Mouse (Mus musculus) CH12.LX (cell line): Measurements from ENCODE around the gene Nkap. TPM values are rescaled to one million over a fixed set of nuclear protein-coding genes. Genes with fewer than 3 reads are reported as not detected.

Experiments used
- DNase-seq: peaks from one replicate; pipeline ENCODE4 v3.0.0-alpha.2; 2013; ENCODE audit errors: extremely low read depth
- H3K27ac ChIP-seq: 2 replicates; pipeline ENCODE4 v1.5.1; 2012; ENCODE audit warnings: low read depth, mild to moderate bottlenecking, control low read depth, moderate library complexity; ENCODE audit not compliant: insufficient read depth
- H3K27me3 ChIP-seq: replicated peaks from 2 replicates; pipeline ENCODE3; 2012; ENCODE audit warnings: inconsistent platforms
- H3K36me3 ChIP-seq, 2 experiments: replicated peaks in 1 of 2; 2 replicates each; pipeline versions ENCODE3 to v1.6.1; 2012; ENCODE audit warnings: inconsistent platforms in 1 of 2, low read length in 1 of 2, mild to moderate bottlenecking in 1 of 2, mixed read lengths in 1 of 2, moderate library complexity in 1 of 2; ENCODE audit not compliant: control insufficient read depth in 1 of 2, insufficient read depth in 1 of 2
- H3K4me1 ChIP-seq, 2 experiments: 2 replicates each; pipeline ENCODE4 v1.6.1; 2012; ENCODE audit warnings: inconsistent platforms in 1 of 2, moderate library complexity in 1 of 2; ENCODE audit not compliant: insufficient read depth in 2 of 2, control insufficient read depth in 1 of 2
- H3K4me2 ChIP-seq: 2 replicates; pipeline ENCODE4 v1.6.1; 2012; ENCODE audit warnings: low read depth, mild to moderate bottlenecking, control low read depth; ENCODE audit not compliant: poor library complexity, insufficient read depth, severe bottlenecking
- H3K4me3 ChIP-seq, 3 experiments: fragments of 150-350 bp in 1 of 3; sonication (generic) in 1 of 3; replicated peaks in 1 of 3; 2 replicates each; pipeline versions ENCODE3 to v1.5.1; 2011 to 2012; ENCODE audit warnings: low read depth in 2 of 3, low read length in 2 of 3, mild to moderate bottlenecking in 2 of 3, moderate library complexity in 2 of 3, control low read depth in 1 of 3, improper control_type of control experiment in 1 of 3, inconsistent platforms in 1 of 3, mixed read lengths in 1 of 3; ENCODE audit not compliant: poor library complexity in 1 of 3
- H3K79me2 ChIP-seq: replicated peaks from 2 replicates; pipeline ENCODE4 v1.6.1; 2012; ENCODE audit warnings: mild to moderate bottlenecking, moderate library complexity; ENCODE audit not compliant: control insufficient read depth, poor library complexity, insufficient read depth, severe bottlenecking; ENCODE audit errors: extremely low read depth
- H3K9ac ChIP-seq: 2 replicates; pipeline ENCODE4 v1.6.1; 2012; ENCODE audit warnings: low read depth, mild to moderate bottlenecking, control low read depth, moderate library complexity; ENCODE audit not compliant: insufficient read depth
- H3K9me3 ChIP-seq: replicated peaks from 2 replicates; pipeline ENCODE3; 2012; ENCODE audit warnings: low read length, inconsistent platforms, mixed read lengths
- BHLHE40 ChIP-seq: IDR thresholded peaks from 2 replicates; pipeline ENCODE4 v1.6.1; 2011; ENCODE audit warnings: mild to moderate bottlenecking, low read depth, low read length, improper control_type of control experiment
- CHD1 ChIP-seq: IDR thresholded peaks from 2 replicates; pipeline ENCODE4 v1.6.1; 2012; ENCODE audit warnings: low read depth, low read length, improper control_type of control experiment, inconsistent platforms
- E2F4 ChIP-seq: IDR thresholded peaks from 2 replicates; pipeline ENCODE4 v1.6.1; 2011; ENCODE audit warnings: low read depth, low read length, improper control_type of control experiment; ENCODE audit not compliant: insufficient replicate concordance
- EP300 ChIP-seq: IDR thresholded peaks from 2 replicates; pipeline ENCODE4 v1.6.1; 2011; ENCODE audit warnings: low read length, improper control_type of control experiment
- ETS1 ChIP-seq: conservative IDR thresholded peaks from 2 replicates; pipeline ENCODE4 v1.6.1; 2012; ENCODE audit warnings: low read depth, mild to moderate bottlenecking, inconsistent platforms, low read length, improper control_type of control experiment, moderate library complexity
- IRF4 ChIP-seq: IDR thresholded peaks from 2 replicates; pipeline ENCODE4 v1.6.1; 2014; ENCODE audit warnings: low read depth, mild to moderate bottlenecking, inconsistent platforms, low read length, improper control_type of control experiment
- MAZ ChIP-seq: IDR thresholded peaks from 2 replicates; pipeline ENCODE4 v1.6.1; 2012; ENCODE audit warnings: low read depth, mild to moderate bottlenecking, inconsistent platforms, low read length, improper control_type of control experiment, moderate library complexity
- MEF2A ChIP-seq: IDR thresholded peaks from 2 replicates; pipeline ENCODE4 v1.6.1; 2014; ENCODE audit warnings: low read depth, mild to moderate bottlenecking, inconsistent platforms, low read length, improper control_type of control experiment, borderline replicate concordance
- PAX5 ChIP-seq: IDR thresholded peaks from 2 replicates; pipeline ENCODE4 v1.6.1; 2012; ENCODE audit warnings: low read length, inconsistent platforms, mixed read lengths
- SIN3A ChIP-seq: IDR thresholded peaks from 2 replicates; pipeline ENCODE4 v1.6.1; 2012; ENCODE audit warnings: low read length, improper control_type of control experiment, inconsistent platforms
- TCF12 ChIP-seq: IDR thresholded peaks from 2 replicates; pipeline ENCODE4 v1.6.1; 2014; ENCODE audit warnings: low read depth, mild to moderate bottlenecking, inconsistent platforms, low read length, improper control_type of control experiment
- ZMIZ1 ChIP-seq: IDR thresholded peaks from 2 replicates; pipeline ENCODE4 v1.6.1; 2012; ENCODE audit warnings: low read depth, mild to moderate bottlenecking, inconsistent platforms, low read length, improper control_type of control experiment
- ZNF384 ChIP-seq: IDR thresholded peaks from 2 replicates; pipeline ENCODE4 v1.6.1; 2012; ENCODE audit warnings: low read depth, low read length, improper control_type of control experiment, inconsistent platforms
- dilution Hi-C: fragments of 300-500 bp; cut with MboI; formaldehyde crosslinking; loops from 2 replicates; pipeline ENCODE4 v1.14.3; 2020; ENCODE audit warnings: low sequenced_read_pairs; ENCODE audit not compliant: extremely low pct_unique_long_range_greater_than_20kb, extremely low pct_ligation_motif_present
- in situ Hi-C: fragments of 300-500 bp; cut with MboI; formaldehyde crosslinking; loops from 3 replicates; pipeline ENCODE4 v1.14.3; 2019; ENCODE audit warnings: low sequenced_read_pairs, low pct_ligation_motif_present, low pct_unique_long_range_greater_than_20kb, mixed read lengths
- polyA plus RNA-seq: library from polyadenylated mRNA; unstranded; fragments of >175 nt; gene quantifications from 2 replicates; pipeline ENCODE4 v1.2.1, GENCODE M21; 2012; ENCODE audit warnings: low read depth; ENCODE audit not compliant: insufficient read length
- total RNA-seq, 2 experiments: library from RNA; depleted of rRNA; stranded (reverse); fragments of 300-350 nt in 1 of 2; fragments of >200 nt in 1 of 2; gene quantifications; 2 replicates each; pipeline ENCODE4 v1.2.3; 2012 to 2014

Gene Nkap
- total and polyA plus RNA-seq, 3 experiments, result 11.6 to 28.2 (median 19.4) TPM

- peak overlapping the region; percentile 50 for H3K4me2 ChIP-seq
- in situ Hi-C loops (no loop called here), dilution Hi-C loops (no loop called here)
- peak overlapping the region; percentile 78 for H3K27ac ChIP-seq
- DNase-seq, result no peak
- peaks cover 6 to 20% of the 10 kb centered on the region in 2 experiments for H3K36me3 ChIP-seq
- H3K79me2 ChIP-seq, result peaks cover 12% of the 10 kb centered on the region
- H3K9me3 ChIP-seq, result no peaks in the 10 kb centered on the region
- no peaks in the 10 kb centered on the region for H3K27me3 ChIP-seq
- TF ChIP-seq BHLHE40, result 0 out of 2 replicates have a peak, but pooled peaks have one; percentile 21
- TF ChIP-seq IRF4, result peak; percentile 91
- peak; percentile 21; the same call in 1 of the 2 replicates for TF ChIP-seq TCF12
- TF ChIP-seq ETS1, result peak; percentile 74
- peak; percentile 77 for TF ChIP-seq EP300
- peak; percentile 43; the same call in 1 of the 2 replicates for TF ChIP-seq MEF2A
- no peak for TF ChIP-seq PAX5
- no peak for TF ChIP-seq E2F4
- H3K4me3 ChIP-seq, result no peak overlapping the region
- no peak overlapping the region for H3K9ac ChIP-seq
- peaks cover 3 to 22% of the 10 kb centered on the region in 2 experiments; a peak in 3 of 4 replicates for H3K4me1 ChIP-seq
These were observed 37.8 kb upstream of the Nkap start for GRCm38 (mm10) chrX:37088778-37089177.

- H3K4me3 ChIP-seq, result no peak overlapping the region
- no peak overlapping the region for H3K4me2 ChIP-seq
- dilution Hi-C loops, result no loop called here
- H3K79me2 ChIP-seq, result no peaks in the 10 kb centered on the region
- H3K4me1 ChIP-seq, result peaks cover 3 to 20% of the 10 kb centered on the region in 2 experiments; a peak in 3 of 4 replicates
- no peak overlapping the region for H3K27ac ChIP-seq
- no peaks in the 10 kb centered on the region for H3K9me3 ChIP-seq
- DNase-seq, result no peak
- no peak overlapping the region for H3K9ac ChIP-seq
- TF ChIP-seq SIN3A, result no peak
- no peak for TF ChIP-seq ZMIZ1
- in situ Hi-C loops, result no loop called here
- peaks cover 6 to 16% of the 10 kb centered on the region in 2 experiments for H3K36me3 ChIP-seq
- H3K27me3 ChIP-seq, result no peaks in the 10 kb centered on the region
These were observed 35.1 kb upstream of the Nkap start for GRCm38 (mm10) chrX:37091457-37091856.

GRCm38 (mm10) chrX:37095106-37095768, 31.4 kb upstream of the Nkap start:
- Histone ChIP-seq H3K4me3 (no peak overlapping the region), H3K79me2 (no peaks in the 10 kb centered on the region), H3K9me3 (no peaks in the 10 kb centered on the region), H3K36me3 (peaks cover 18 to 40% of the 10 kb centered on the region in 2 experiments), H3K27ac (peak overlapping the region; percentile 40), H3K9ac (no peak overlapping the region), H3K27me3 (no peaks in the 10 kb centered on the region), H3K4me2 (peak overlapping the region; percentile 58), H3K4me1 (peaks cover 0 to 13% of the 10 kb centered on the region in 2 experiments; a peak in 2 of 4 replicates)
- DNase-seq, result no peak
- dilution Hi-C loops, result no loop called here
- TF ChIP-seq MAZ, result no peak
- peak; percentile 81 for TF ChIP-seq BHLHE40
- TF ChIP-seq ZNF384, result peak; percentile 86
- TF ChIP-seq EP300, result peak; percentile 66
- TF ChIP-seq CHD1, result no peak
- in situ Hi-C loops, result no loop called here
